Mouse (Mus musculus): ENCODE data around the gene Ceacam12. TPM values are rescaled to one million over a fixed set of nuclear protein-coding genes. Genes with fewer than 3 reads are reported as not detected.

The Ceacam12 gene
- total RNA-seq (2023; ENCODE audit: inconsistent age) = not detected in 4 replicates

DNA sequence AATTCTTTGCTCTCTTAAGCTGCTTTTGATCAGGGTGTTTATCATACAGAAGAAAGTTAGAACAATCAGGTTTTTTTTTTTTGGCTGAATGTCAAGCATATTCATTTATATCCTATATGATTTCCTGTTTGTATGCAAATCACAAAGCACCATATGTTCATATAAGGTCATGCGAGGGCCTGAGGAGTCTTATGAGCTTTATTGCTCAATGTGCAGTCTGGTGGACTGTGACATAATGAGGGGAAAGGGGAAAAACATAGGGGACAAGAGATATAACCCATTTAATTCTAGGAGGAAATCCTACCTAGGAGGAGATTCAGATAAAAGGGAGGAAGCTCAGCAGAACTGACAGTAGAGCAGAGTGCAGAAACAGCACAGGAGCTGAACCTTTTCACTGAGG lies at the start of gene Ceacam12:
TSS of gene Ceacam12 (plus strand) at position 301 of the 400 bp plus-strand sequence.

Other genes with a start within 250 kb of the Ceacam12 start
- not detected in 4 replicates for gene Gm5155, start 194.2 kb upstream of the Ceacam12 start, total RNA-seq (2023; ENCODE audit: inconsistent age)
- not detected in 4 replicates for gene Ceacam11, start 93.8 kb upstream of the Ceacam12 start, total RNA-seq (2023; ENCODE audit: inconsistent age)
- gene Ceacam13, start 56.0 kb upstream of the Ceacam12 start, total RNA-seq (2023; ENCODE audit: inconsistent age) = not detected in 4 replicates
- not detected in 4 replicates for gene Igfl3, start 110.6 kb downstream of the Ceacam12 start, total RNA-seq (2023; ENCODE audit: inconsistent age)
- gene Mill1, start 179.4 kb downstream of the Ceacam12 start, total RNA-seq (2023; ENCODE audit: inconsistent age) = not detected in 4 replicates